Mouse (Mus musculus) stomach, embryonic 16.5 days (tissue): ENCODE measurements around the gene Nudt22. TPM values are rescaled to one million over a fixed set of nuclear protein-coding genes. Genes with fewer than 3 reads are reported as not detected.
A peak's percentile ranks its signal among the peaks of the same experiment; 100 is the strongest.

Source experiments
- ATAC-seq: fragments of 200-750 bp; cut with Nextera tagmentation; 2 replicates; pipeline ENCODE4 v1.8.0; 2017; ENCODE audit warnings: moderate number of reproducible peaks, moderate TSS enrichment; ENCODE audit not compliant: insufficient read depth, low FRiP score
- H3K27ac ChIP-seq: fragments of 300-500 bp; sonication (generic); 2 replicates; pipeline ENCODE4 v1.5.1; 2014; ENCODE audit warnings: low read length
- H3K27me3 ChIP-seq: fragments of 300-500 bp; sonication (generic); 2 replicates; pipeline ENCODE4 v1.6.1; 2014; ENCODE audit warnings: low read length, control low read depth, mixed read lengths; ENCODE audit not compliant: control insufficient read depth, insufficient read depth
- H3K36me3 ChIP-seq: fragments of 300-500 bp; sonication (generic); 2 replicates; pipeline ENCODE4 v1.6.1; 2014; ENCODE audit warnings: low read length; ENCODE audit not compliant: control insufficient read depth, insufficient read depth
- H3K4me1 ChIP-seq: fragments of 300-500 bp; sonication (generic); 2 replicates; pipeline ENCODE4 v1.6.1; 2014; ENCODE audit warnings: low read length, control low read depth, mixed read lengths; ENCODE audit not compliant: control insufficient read depth, insufficient read depth
- H3K4me2 ChIP-seq: fragments of 300-500 bp; sonication (generic); 2 replicates; pipeline ENCODE4 v1.6.1; 2014; ENCODE audit warnings: low read depth, low read length, mixed read lengths
- H3K4me3 ChIP-seq: fragments of 300-500 bp; sonication (generic); replicated peaks from 2 replicates; pipeline ENCODE4 v1.5.1; 2014; ENCODE audit warnings: mild to moderate bottlenecking, low read length
- H3K9ac ChIP-seq: fragments of 300-500 bp; sonication (generic); 2 replicates; pipeline ENCODE4 v1.6.1; 2014; ENCODE audit warnings: low read length
- H3K9me3 ChIP-seq: fragments of 300-500 bp; sonication (generic); replicated peaks from 2 replicates; pipeline ENCODE4 v1.6.1; 2016; ENCODE audit warnings: low read length, control low read depth; ENCODE audit not compliant: control insufficient read depth
- WGBS: fragments of 180-500 bp; shearing (Covaris S2); extraction: QIAGEN DNeasy Blood & Tissue Kit; methylation state at CpG from one replicate; pipeline ENCODE4 v1.1.7; 2014; 5-methylcytosine and 5-hydroxymethylcytosine counted together
- polyA plus RNA-seq: library from polyadenylated mRNA; unstranded; fragments of >200 nt; fragmentation: Nextera tagmentation; extraction: Ambion mirVana; gene quantifications from 2 replicates; pipeline ENCODE4 v1.2.1, GENCODE M21; 2015

The Nudt22 gene
- 22.9 and 26.6 TPM in 2 replicates for polyA plus RNA-seq

GRCm38 (mm10) chr19:6996006-6996405, at the start of gene Nudt22, which contains the start of gene Trpt1:
TSS of gene Nudt22 (minus strand) at chr19:6996117.
TSS of gene Trpt1 (plus strand) at chr19:6996131.
- Histone ChIP-seq H3K9ac (peak within 1 kb of the TSS; percentile 89), H3K4me1 (peaks cover 30% of the 10 kb centered on the region), H3K27me3 (no peaks in the 10 kb centered on the region), H3K27ac (peak within 1 kb of the TSS; percentile 50; the same call in 1 of the 2 replicates), H3K4me3 (peak within 1 kb of the TSS; percentile 70), H3K9me3 (no peaks in the 10 kb centered on the region), H3K36me3 (peaks cover 17% of the 10 kb centered on the region; the same call in 1 of the 2 replicates), H3K4me2 (peak within 1 kb of the TSS; percentile 90)
- WGBS, result under 1% methylated on average over 24 of the region's 24 CpGs
- peak; percentile 74 for ATAC-seq

GRCm38 (mm10) chr19:7044706-7045105, 48.8 kb upstream of the Nudt22 start:
- H3K4me1 ChIP-seq, result peaks cover 4% of the 10 kb centered on the region; the same call in 1 of the 2 replicates
- 42% methylated on average over 4 of the region's 4 CpGs for WGBS
- ATAC-seq, result no peak
- no peaks in the 10 kb centered on the region for H3K36me3 ChIP-seq
- H3K27me3 ChIP-seq, result no peaks in the 10 kb centered on the region
- H3K9ac ChIP-seq, result no peak overlapping the region
- no peak overlapping the region for H3K4me3 ChIP-seq
- no peaks in the 10 kb centered on the region for H3K9me3 ChIP-seq
- no peak overlapping the region for H3K4me2 ChIP-seq
- no peak overlapping the region for H3K27ac ChIP-seq

- H3K9me3 ChIP-seq, result no peaks in the 10 kb centered on the region
- H3K36me3 ChIP-seq, result no peaks in the 10 kb centered on the region
- H3K4me2 ChIP-seq, result no peak overlapping the region
- 69% methylated on average over 4 of the region's 4 CpGs for WGBS
- no peak overlapping the region for H3K27ac ChIP-seq
- H3K4me1 ChIP-seq, result peaks cover 4% of the 10 kb centered on the region; the same call in 1 of the 2 replicates
- H3K27me3 ChIP-seq, result no peaks in the 10 kb centered on the region
- H3K9ac ChIP-seq, result no peak overlapping the region
- ATAC-seq, result no peak
- H3K4me3 ChIP-seq, result no peak overlapping the region
Observed at GRCm38 (mm10) chr19:7044279-7044678, 48.4 kb upstream of the Nudt22 start.

- Histone ChIP-seq H3K27ac (no peak overlapping the region), H3K4me2 (no peak overlapping the region), H3K27me3 (no peaks in the 10 kb centered on the region), H3K36me3 (no peaks in the 10 kb centered on the region), H3K4me3 (no peak overlapping the region), H3K9me3 (no peaks in the 10 kb centered on the region), H3K4me1 (peaks cover 18% of the 10 kb centered on the region), H3K9ac (no peak overlapping the region)
- no peak for ATAC-seq
- 97% methylated on average over 2 of the region's 2 CpGs for WGBS
Observed at GRCm38 (mm10) chr19:7041171-7041570, 45.3 kb upstream of the Nudt22 start.

- no peaks in the 10 kb centered on the region for H3K36me3 ChIP-seq
- H3K9me3 ChIP-seq, result no peaks in the 10 kb centered on the region
- H3K4me2 ChIP-seq, result peak overlapping the region; percentile 75
- H3K9ac ChIP-seq, result peak overlapping the region; percentile 83
- H3K27ac ChIP-seq, result peak overlapping the region; percentile 94
- 19% methylated on average over 13 of the region's 13 CpGs for WGBS
- peaks cover 18% of the 10 kb centered on the region for H3K4me1 ChIP-seq
- H3K27me3 ChIP-seq, result no peaks in the 10 kb centered on the region
- no peak for ATAC-seq
- H3K4me3 ChIP-seq, result peak overlapping the region; percentile 70
Observed at GRCm38 (mm10) chr19:7040637-7041130, 44.8 kb upstream of the Nudt22 start.

- H3K9me3 ChIP-seq, result no peaks in the 10 kb centered on the region
- ATAC-seq, result peak; percentile 99
- H3K27me3 ChIP-seq, result no peaks in the 10 kb centered on the region
- H3K36me3 ChIP-seq, result no peaks in the 10 kb centered on the region
- peak within 1 kb of the TSS; percentile 94 for H3K27ac ChIP-seq
- H3K9ac ChIP-seq, result peak within 1 kb of the TSS; percentile 96
- H3K4me2 ChIP-seq, result peak within 1 kb of the TSS; percentile 95
- under 1% methylated on average over 48 of the region's 49 CpGs for WGBS
- peak within 1 kb of the TSS; percentile 94 for H3K4me3 ChIP-seq
- peaks cover 18% of the 10 kb centered on the region for H3K4me1 ChIP-seq
Observed at GRCm38 (mm10) chr19:7039841-7040636, 44.1 kb upstream of the Nudt22 start, which contains the start of gene Stip1. TSS of gene Stip1 (minus strand) at chr19:7039967.

- H3K4me3 ChIP-seq, result peak overlapping the region; percentile 94
- 0 out of 2 replicates have a peak, but pooled peaks cover 5% of the 10 kb centered on the region for H3K36me3 ChIP-seq
- H3K27me3 ChIP-seq, result no peaks in the 10 kb centered on the region
- ATAC-seq, result peak; percentile 1
- H3K4me1 ChIP-seq, result peaks cover 18% of the 10 kb centered on the region
- no peaks in the 10 kb centered on the region for H3K9me3 ChIP-seq
- H3K4me2 ChIP-seq, result peak overlapping the region; percentile 95
- peak overlapping the region; percentile 87 for H3K27ac ChIP-seq
- 1% methylated on average over 35 of the region's 35 CpGs for WGBS
- peak overlapping the region; percentile 96 for H3K9ac ChIP-seq
Observed at GRCm38 (mm10) chr19:7039088-7039720, 43.3 kb upstream of the Nudt22 start.

- no peak overlapping the region for H3K27ac ChIP-seq
- H3K9me3 ChIP-seq, result no peaks in the 10 kb centered on the region
- H3K27me3 ChIP-seq, result no peaks in the 10 kb centered on the region
- peaks cover 15% of the 10 kb centered on the region for H3K36me3 ChIP-seq
- 92% methylated on average over 5 of the region's 5 CpGs for WGBS
- no peak overlapping the region for H3K9ac ChIP-seq
- no peak for ATAC-seq
- H3K4me3 ChIP-seq, result no peak overlapping the region
- no peak overlapping the region for H3K4me2 ChIP-seq
- peaks cover 14% of the 10 kb centered on the region for H3K4me1 ChIP-seq
Observed at GRCm38 (mm10) chr19:7034006-7034405, 38.1 kb upstream of the Nudt22 start.

- Histone ChIP-seq H3K36me3 (peaks cover 37% of the 10 kb centered on the region), H3K9ac (no peak overlapping the region), H3K4me1 (no peaks in the 10 kb centered on the region), H3K4me3 (no peak overlapping the region), H3K27ac (no peak overlapping the region), H3K27me3 (no peaks in the 10 kb centered on the region), H3K4me2 (no peak overlapping the region), H3K9me3 (no peaks in the 10 kb centered on the region)
- WGBS, result 93% methylated on average over 5 of the region's 5 CpGs
- ATAC-seq, result no peak
Observed at GRCm38 (mm10) chr19:7029531-7029930, 33.6 kb upstream of the Nudt22 start.
